Mouse (Mus musculus): ENCODE measurements at regions not wholly inside any gene's neighbourhood (a gene's known extent, or its start where the extent isn't known, plus 50 kb on each side); places are given as distances from the start of the nearest gene placed in this dataset.
A peak's percentile ranks its signal among the peaks of the same experiment; 100 is the strongest.

DNA sequence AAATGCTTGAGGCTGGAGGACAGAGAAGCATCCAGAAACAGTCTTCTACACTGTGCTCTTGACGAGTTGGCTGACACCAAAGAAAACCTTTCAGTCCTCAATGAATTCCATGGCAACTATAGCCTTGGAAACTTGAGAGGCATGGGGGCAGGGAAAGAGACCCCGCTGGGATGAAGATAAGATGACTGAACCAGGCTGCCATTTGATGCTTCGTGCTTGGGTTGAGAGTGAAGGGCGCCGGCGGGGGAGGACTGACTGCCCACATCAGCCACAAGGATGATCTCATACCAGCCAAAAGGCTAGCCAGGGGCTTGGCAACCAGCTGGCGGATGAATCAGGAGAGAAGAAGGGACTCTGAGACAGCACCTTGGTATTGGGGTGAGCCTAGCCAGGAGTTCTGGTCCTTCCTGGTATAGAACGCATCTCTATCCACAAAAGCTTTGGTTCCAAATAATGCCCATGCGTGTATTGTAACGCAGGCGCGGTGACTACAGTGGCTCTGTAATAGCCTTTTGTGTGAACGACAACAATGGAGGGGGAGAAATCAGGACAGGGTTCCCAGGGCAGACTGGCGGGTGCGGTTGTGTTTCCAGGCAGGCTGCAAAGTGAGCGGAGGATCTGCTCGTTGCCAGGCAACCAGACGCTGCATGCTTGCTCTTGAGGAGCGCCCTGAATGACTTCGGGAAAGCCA lies 55.0 kb upstream of the Dars start:
- H3K27me3 ChIP-seq (ENCODE audit: insufficient read depth, low read length) = no peaks in the 10 kb centered on the region
- no peaks in the 10 kb centered on the region for H3K4me1 ChIP-seq (replicated peaks; ENCODE audit: insufficient read depth, low read length)
- no peaks in the 10 kb centered on the region for H3K36me3 ChIP-seq (ENCODE audit: insufficient read depth, low read length)
- DNase-seq (ENCODE audit: low spot score) (peak; percentile 80), ATAC-seq (replicated peaks; ENCODE audit: low FRiP score, low read depth) (peak; percentile 81)
- H3K9ac ChIP-seq (ENCODE audit: low read depth, low read length) = no peak overlapping the region
- no peak overlapping the region for H3K27ac ChIP-seq
- peak overlapping the region; percentile 16 for H3K4me3 ChIP-seq (replicated peaks; ENCODE audit: low read depth, low read length)
- 3% methylated on average over 20 of the region's 20 CpGs for WGBS
- H3K4me2 ChIP-seq (ENCODE audit: low read length) = peak overlapping the region; percentile 43
- no peak for TF ChIP-seq CTCF (IDR thresholded peaks at IDR 0.05; ENCODE audit: low read depth)
- H3K9me3 ChIP-seq (replicated peaks; ENCODE audit: low read length) = no peaks in the 10 kb centered on the region

DNA sequence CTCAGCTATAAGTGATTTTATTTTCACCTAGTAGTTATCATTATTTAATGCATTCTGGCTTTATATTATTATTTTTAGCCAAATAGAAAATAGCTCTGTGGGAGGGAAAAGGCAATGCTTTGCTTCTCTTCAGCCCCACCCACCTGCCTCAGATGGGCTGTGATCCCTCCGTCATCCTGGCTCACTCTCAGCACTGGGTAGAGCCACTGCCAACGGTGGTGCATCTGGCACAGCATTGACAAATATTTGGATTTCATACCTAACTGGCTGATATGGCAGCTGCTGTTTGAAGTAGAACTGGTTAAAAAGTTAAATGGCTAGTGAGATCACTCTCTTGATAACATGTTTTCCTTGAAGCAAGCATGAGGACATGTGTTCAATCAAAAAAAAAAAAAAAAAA lies 53.6 kb upstream of the Dars start:
- H3K36me3 ChIP-seq (ENCODE audit: insufficient read depth, low read length) = no peaks in the 10 kb centered on the region
- no peak for DNase-seq (ENCODE audit: low spot score)
- 69% methylated on average over 2 of the region's 2 CpGs for WGBS
- ATAC-seq (replicated peaks; ENCODE audit: low FRiP score, low read depth) = no peak
- H3K9ac ChIP-seq (ENCODE audit: low read depth, low read length) = no peak overlapping the region
- TF ChIP-seq CTCF (IDR thresholded peaks at IDR 0.05; ENCODE audit: low read depth) = no peak
- H3K27ac ChIP-seq = no peak overlapping the region
- H3K4me1 ChIP-seq (replicated peaks; ENCODE audit: insufficient read depth, low read length) = no peaks in the 10 kb centered on the region
- H3K4me3 ChIP-seq (replicated peaks; ENCODE audit: low read depth, low read length) = no peak overlapping the region
- H3K4me2 ChIP-seq (ENCODE audit: low read length) = no peak overlapping the region
- H3K27me3 ChIP-seq (ENCODE audit: insufficient read depth, low read length) = no peaks in the 10 kb centered on the region
- no peaks in the 10 kb centered on the region for H3K9me3 ChIP-seq (replicated peaks; ENCODE audit: low read length)

GRCm38 (mm10) chr1:128469054-128469453 lies 51.9 kb upstream of the Dars start:
- WGBS = 92% methylated on average over 7 of the region's 7 CpGs
- ATAC-seq (replicated peaks; ENCODE audit: low FRiP score, low read depth) (no peak), DNase-seq (ENCODE audit: low spot score) (no peak)
- Histone ChIP-seq H3K27me3 (ENCODE audit: insufficient read depth, low read length) (no peaks in the 10 kb centered on the region), H3K4me1 (replicated peaks; ENCODE audit: insufficient read depth, low read length) (no peaks in the 10 kb centered on the region), H3K9ac (ENCODE audit: low read depth, low read length) (no peak overlapping the region), H3K36me3 (ENCODE audit: insufficient read depth, low read length) (no peaks in the 10 kb centered on the region), H3K9me3 (replicated peaks; ENCODE audit: low read length) (no peaks in the 10 kb centered on the region), H3K27ac (no peak overlapping the region), H3K4me3 (replicated peaks; ENCODE audit: low read depth, low read length) (no peak overlapping the region), H3K4me2 (ENCODE audit: low read length) (no peak overlapping the region)
- no peak for TF ChIP-seq CTCF (IDR thresholded peaks at IDR 0.05; ENCODE audit: low read depth)
